Mouse (Mus musculus): Measurements from ENCODE around the gene Ano8. TPM values are rescaled to one million over a fixed set of nuclear protein-coding genes. Genes with fewer than 3 reads are reported as not detected.
"Not testable (repeated sequence)": the region's sequence is repeated elsewhere in the genome, so short reads cannot be mapped to it uniquely, and the experiment has no call there.

Ano8 gene
- polyA plus RNA-seq, 1 experiment: 25.5 TPM

DNA sequence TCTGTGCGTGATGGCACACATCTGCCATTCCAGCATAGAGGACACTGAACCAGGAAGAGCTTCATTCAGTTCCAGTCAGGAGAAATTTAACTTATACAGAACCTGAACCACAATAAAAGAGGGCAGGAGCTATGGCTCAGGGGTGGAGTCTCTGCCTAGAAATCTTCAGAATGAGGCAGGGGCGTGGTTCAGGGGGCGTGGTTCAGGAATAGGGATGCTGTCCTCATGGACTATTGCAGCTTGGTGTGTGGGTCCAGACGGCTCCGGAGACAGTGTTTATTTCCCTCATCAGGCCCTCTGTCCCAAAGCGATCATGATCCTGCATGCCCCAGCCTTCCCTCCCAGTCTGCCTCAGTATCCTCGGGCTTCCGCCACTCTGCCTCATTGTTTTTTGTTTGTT lies 31.1 kb downstream of the Ano8 start:
- TF ChIP-seq CTCF (IDR thresholded peaks at IDR 0.05; ENCODE audit: insufficient read depth, low read length) (no peak), POLR2A (IDR thresholded peaks at IDR 0.05; ENCODE audit: borderline replicate concordance, extremely low read depth, low read depth, low read length) (no peak)
- WGBS: 67% methylated on average over 8 of the region's 8 CpGs
- no peak for DNase-seq
- Histone ChIP-seq H3K4me3 (replicated peaks; ENCODE audit: extremely low read depth, low read depth, low read length) (no peak overlapping the region), H3K4me1 (ENCODE audit: control insufficient read depth, insufficient read depth, low read length) (no peaks in the 10 kb centered on the region)

DNA sequence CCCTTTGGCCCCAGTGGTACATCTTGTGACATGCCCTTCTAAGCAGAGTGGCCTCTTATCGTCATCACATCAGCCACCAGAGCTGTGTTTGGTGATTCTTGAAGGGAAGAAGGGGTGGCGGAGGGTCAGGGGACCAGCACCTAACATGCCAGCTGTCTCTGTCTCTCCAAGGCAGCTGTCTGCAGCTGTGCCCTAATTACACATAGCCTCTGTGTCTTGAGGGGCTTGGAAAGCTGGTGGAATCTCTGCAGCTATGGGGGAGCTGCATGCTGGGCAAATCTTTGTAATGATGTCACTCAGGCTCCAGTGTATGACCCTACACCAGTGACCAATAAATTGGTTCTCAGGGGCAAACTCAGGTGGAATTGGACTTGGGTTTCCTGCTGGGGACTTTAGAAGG lies 33.1 kb downstream of the Ano8 start:
- Histone ChIP-seq H3K4me1 (ENCODE audit: control insufficient read depth, insufficient read depth, low read length) (no peaks in the 10 kb centered on the region), H3K4me3 (replicated peaks; ENCODE audit: extremely low read depth, low read depth, low read length) (no peak overlapping the region)
- TF ChIP-seq CTCF (IDR thresholded peaks at IDR 0.05; ENCODE audit: insufficient read depth, low read length) (no peak), POLR2A (IDR thresholded peaks at IDR 0.05; ENCODE audit: borderline replicate concordance, extremely low read depth, low read depth, low read length) (no peak)
- 69% methylated on average over 2 of the region's 2 CpGs for WGBS
- no peak for DNase-seq

GRCm38 (mm10) chr8:71451777-71452176 lies 34.0 kb downstream of the Ano8 start:
- TF ChIP-seq CTCF (IDR thresholded peaks at IDR 0.05; ENCODE audit: insufficient read depth, low read length) (no peak), POLR2A (IDR thresholded peaks at IDR 0.05; ENCODE audit: borderline replicate concordance, extremely low read depth, low read depth, low read length) (no peak)
- no peak for DNase-seq
- Histone ChIP-seq H3K4me1 (ENCODE audit: control insufficient read depth, insufficient read depth, low read length) (no peaks in the 10 kb centered on the region), H3K4me3 (replicated peaks; ENCODE audit: extremely low read depth, low read depth, low read length) (no peak overlapping the region)
- 59% methylated on average over 11 of the region's 11 CpGs for WGBS

DNA sequence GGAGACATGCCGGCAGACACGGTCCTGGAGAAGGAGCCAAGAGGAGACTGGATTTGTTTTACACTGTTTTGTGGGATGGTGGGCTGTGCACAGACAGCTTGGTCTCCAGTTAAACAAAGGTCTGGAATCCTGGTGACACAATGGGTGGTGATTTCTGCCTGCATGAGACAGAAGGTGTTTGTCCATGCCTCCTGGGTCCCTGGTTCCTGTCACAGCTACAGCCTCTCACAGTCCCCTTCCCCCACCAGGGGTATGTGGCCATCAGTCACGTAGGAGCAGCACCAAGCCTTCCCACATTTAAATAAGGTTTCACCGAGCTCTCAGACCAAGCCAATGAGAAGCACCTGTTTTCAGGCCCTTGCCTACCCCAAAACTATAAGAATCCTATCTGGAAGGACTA lies 34.4 kb downstream of the Ano8 start:
- Histone ChIP-seq H3K4me3 (replicated peaks; ENCODE audit: extremely low read depth, low read depth, low read length) (no peak overlapping the region), H3K4me1 (ENCODE audit: control insufficient read depth, insufficient read depth, low read length) (no peaks in the 10 kb centered on the region)
- no peak for DNase-seq
- 66% methylated on average over 4 of the region's 4 CpGs for WGBS
- TF ChIP-seq CTCF (IDR thresholded peaks at IDR 0.05; ENCODE audit: insufficient read depth, low read length) (no peak), POLR2A (IDR thresholded peaks at IDR 0.05; ENCODE audit: borderline replicate concordance, extremely low read depth, low read depth, low read length) (no peak)

DNA sequence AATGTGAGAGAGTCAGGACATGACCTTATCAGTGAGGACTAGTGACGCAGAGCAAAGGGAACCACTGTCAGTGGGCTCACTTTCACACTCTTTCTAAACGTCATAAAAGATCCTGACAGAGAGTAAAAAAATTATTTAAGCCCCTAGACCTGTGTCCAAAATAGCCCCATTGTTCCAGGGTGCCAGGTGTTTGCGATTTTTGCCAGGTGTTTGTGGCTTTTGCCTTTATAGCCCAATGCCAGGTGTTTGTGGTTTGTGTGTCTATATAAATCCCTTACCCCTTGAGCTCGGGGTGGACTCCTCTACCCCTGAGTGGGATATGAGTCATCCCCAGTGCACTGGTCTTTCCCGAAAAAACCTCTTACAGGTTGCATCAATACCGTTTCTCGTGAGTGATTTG lies 40.7 kb downstream of the Ano8 start:
- Histone ChIP-seq H3K4me3 (replicated peaks; ENCODE audit: extremely low read depth, low read depth, low read length) (no peak overlapping the region), H3K4me1 (ENCODE audit: control insufficient read depth, insufficient read depth, low read length) (no peaks in the 10 kb centered on the region)
- 74% methylated on average over 7 of the region's 7 CpGs for WGBS
- no peak for TF ChIP-seq POLR2A (IDR thresholded peaks at IDR 0.05; ENCODE audit: borderline replicate concordance, extremely low read depth, low read depth, low read length)
- TF ChIP-seq CTCF (IDR thresholded peaks at IDR 0.05; ENCODE audit: insufficient read depth, low read length): no peak
- no peak for DNase-seq

- Histone ChIP-seq H3K4me3 (replicated peaks; ENCODE audit: extremely low read depth, low read depth, low read length) (no peak overlapping the region), H3K4me1 (ENCODE audit: control insufficient read depth, insufficient read depth, low read length) (no peaks in the 10 kb centered on the region)
- TF ChIP-seq POLR2A (IDR thresholded peaks at IDR 0.05; ENCODE audit: borderline replicate concordance, extremely low read depth, low read depth, low read length): no peak
- peak; percentile 31; the same call in 1 of the 2 replicates for TF ChIP-seq CTCF (IDR thresholded peaks at IDR 0.05; ENCODE audit: insufficient read depth, low read length)
- under 1% methylated on average over 7 of the region's 7 CpGs for WGBS
- DNase-seq: peak; percentile 46
Measured at GRCm38 (mm10) chr8:71441404-71441803, 44.4 kb downstream of the Ano8 start.

DNA sequence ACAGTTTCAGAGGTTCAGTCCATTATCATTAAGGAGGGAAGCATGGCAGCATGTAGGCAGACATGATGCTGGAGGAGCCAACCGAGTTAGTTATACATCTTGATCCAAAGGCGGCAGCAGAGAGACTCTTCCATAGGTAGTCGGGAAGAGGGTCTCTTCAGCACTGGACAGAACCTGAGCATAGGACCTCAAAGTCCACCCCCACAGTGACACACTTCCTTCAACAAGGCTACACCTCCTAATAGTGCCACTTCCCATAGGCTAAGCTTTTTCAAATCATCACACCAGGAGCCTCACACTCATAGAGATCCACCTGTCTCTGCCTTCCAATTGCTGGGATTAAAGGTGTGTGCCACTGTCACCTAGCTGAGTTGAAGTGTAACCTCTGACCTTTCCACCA lies 48.7 kb downstream of the Ano8 start:
- 40% methylated on average over 3 of the region's 3 CpGs for WGBS
- no peak for TF ChIP-seq POLR2A (IDR thresholded peaks at IDR 0.05; ENCODE audit: borderline replicate concordance, extremely low read depth, low read depth, low read length)
- no peak for TF ChIP-seq CTCF (IDR thresholded peaks at IDR 0.05; ENCODE audit: insufficient read depth, low read length)
- Histone ChIP-seq H3K4me3 (replicated peaks; ENCODE audit: extremely low read depth, low read depth, low read length) (no peak overlapping the region), H3K4me1 (ENCODE audit: control insufficient read depth, insufficient read depth, low read length) (no peaks in the 10 kb centered on the region)
- DNase-seq: no peak

DNA sequence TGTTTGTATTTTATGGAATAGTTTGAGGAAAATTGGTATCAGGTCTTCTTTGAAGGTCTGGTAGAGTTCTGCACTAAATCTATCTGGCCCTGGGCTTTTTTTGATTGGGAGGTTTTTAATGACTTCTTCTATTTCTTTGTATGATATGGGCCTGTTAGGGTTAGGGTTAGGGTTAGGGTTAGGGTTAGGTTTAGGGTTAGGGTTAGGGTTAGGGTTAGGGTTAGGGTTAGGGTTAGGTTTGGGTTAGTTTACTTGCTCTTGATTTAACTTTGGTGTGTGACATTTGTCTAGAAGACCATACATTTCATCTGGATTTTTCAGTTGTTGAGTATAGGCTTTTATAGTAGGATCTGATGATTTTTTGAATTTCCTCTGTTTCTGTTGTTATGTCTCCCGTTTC lies 52.8 kb downstream of the Ano8 start:
- WGBS: 76% methylated on average over 1 of the region's 1 CpGs
- H3K4me3 ChIP-seq (replicated peaks; ENCODE audit: extremely low read depth, low read depth, low read length); DNase-seq; H3K4me1 ChIP-seq (ENCODE audit: control insufficient read depth, insufficient read depth, low read length): not testable (repeated sequence)

Other genes with a start within 250 kb of the Ano8 start
- gene Myo9b, start 213.2 kb downstream of the Ano8 start, polyA plus RNA-seq (2012; rRNA removed): 32.7 and 37.6 TPM in 2 replicates
- gene Haus8, start 213.0 kb downstream of the Ano8 start, polyA plus RNA-seq (2012; rRNA removed): 6.4 and 9.8 TPM in 2 replicates
- gene Use1, start 119.1 kb downstream of the Ano8 start, polyA plus RNA-seq (2012; rRNA removed): 111 and 121 TPM in 2 replicates
- gene Ocel1, start 114.7 kb downstream of the Ano8 start, polyA plus RNA-seq (2012; rRNA removed): 16.9 and 21.1 TPM in 2 replicates
- 133 and 205 TPM in 2 replicates for gene Nr2f6, start 104.0 kb downstream of the Ano8 start, polyA plus RNA-seq (2012; rRNA removed)
- 155 and 170 TPM in 2 replicates for gene Ushbp1, start 90.2 kb downstream of the Ano8 start, polyA plus RNA-seq (2012; rRNA removed)
- 120 and 145 TPM in 2 replicates for gene Babam1, start 89.1 kb downstream of the Ano8 start, polyA plus RNA-seq (2012; rRNA removed)
- 1.4 and 2.2 TPM in 2 replicates for gene Ankle1, start 80.0 kb downstream of the Ano8 start, polyA plus RNA-seq (2012; rRNA removed)
- 38.1 and 43.3 TPM in 2 replicates for gene Abhd8, start 22.3 kb downstream of the Ano8 start, polyA plus RNA-seq (2012; rRNA removed)
- 59.4 and 72.5 TPM in 2 replicates for gene Mrpl34, start 21.0 kb downstream of the Ano8 start, polyA plus RNA-seq (2012; rRNA removed)
- 84.4 and 85.9 TPM in 2 replicates for gene Dda1, start 16.8 kb downstream of the Ano8 start, polyA plus RNA-seq (2012; rRNA removed)
- 26.0 and 30.4 TPM in 2 replicates for gene Gtpbp3, start 2.1 kb upstream of the Ano8 start, polyA plus RNA-seq (2012; rRNA removed)
- gene Plvap, start 25.8 kb upstream of the Ano8 start, polyA plus RNA-seq (2012; rRNA removed): 1,109 and 1,564 TPM in 2 replicates
- gene Ccdc194, start 39.7 kb upstream of the Ano8 start, polyA plus RNA-seq (2012; rRNA removed): 0.42 and 0.49 TPM in 2 replicates
- gene Bst2, start 51.5 kb upstream of the Ano8 start, polyA plus RNA-seq (2012; rRNA removed): 437 and 505 TPM in 2 replicates
- 131 and 132 TPM in 2 replicates for gene Mvb12a, start 57.0 kb upstream of the Ano8 start, polyA plus RNA-seq (2012; rRNA removed)
- gene Tmem221, start 72.9 kb upstream of the Ano8 start, polyA plus RNA-seq (2012; rRNA removed): 18.5 and 25.2 TPM in 2 replicates
- gene Nxnl1, start 80.6 kb upstream of the Ano8 start, polyA plus RNA-seq (2012; rRNA removed): 0.09 TPM in 1 of 2 replicates, not detected in the other
- 73.5 and 101 TPM in 2 replicates for gene Slc27a1, start 82.9 kb upstream of the Ano8 start, polyA plus RNA-seq (2012; rRNA removed)
- gene Pgls, start 106.2 kb upstream of the Ano8 start, polyA plus RNA-seq (2012; rRNA removed): 140 TPM in 2 replicates
- 4.8 and 5.4 TPM in 2 replicates for gene Fam129c, start 111.7 kb upstream of the Ano8 start, polyA plus RNA-seq (2012; rRNA removed)
- gene Colgalt1, start 125.0 kb upstream of the Ano8 start, polyA plus RNA-seq (2012; rRNA removed): 172 and 200 TPM in 2 replicates
- gene Unc13a, start 185.8 kb upstream of the Ano8 start, polyA plus RNA-seq (2012; rRNA removed): 0.25 and 0.32 TPM in 2 replicates
- 56.6 and 72.7 TPM in 2 replicates for gene Jak3, start 190.3 kb upstream of the Ano8 start, polyA plus RNA-seq (2012; rRNA removed)
- 58.5 and 60.7 TPM in 2 replicates for gene Insl3, start 203.3 kb upstream of the Ano8 start, polyA plus RNA-seq (2012; rRNA removed)
- 25.0 and 31.3 TPM in 2 replicates for gene B3gnt3, start 215.8 kb upstream of the Ano8 start, polyA plus RNA-seq (2012; rRNA removed)
- 20.0 and 23.3 TPM in 2 replicates for gene Fcho1, start 239.8 kb upstream of the Ano8 start, polyA plus RNA-seq (2012; rRNA removed)